Mouse (Mus musculus): ENCODE data around the gene Tut7.
"Not testable (repeated sequence)": the region's sequence is repeated elsewhere in the genome, so short reads cannot be mapped to it uniquely, and the experiment has no call there.

The Tut7 gene

DNA sequence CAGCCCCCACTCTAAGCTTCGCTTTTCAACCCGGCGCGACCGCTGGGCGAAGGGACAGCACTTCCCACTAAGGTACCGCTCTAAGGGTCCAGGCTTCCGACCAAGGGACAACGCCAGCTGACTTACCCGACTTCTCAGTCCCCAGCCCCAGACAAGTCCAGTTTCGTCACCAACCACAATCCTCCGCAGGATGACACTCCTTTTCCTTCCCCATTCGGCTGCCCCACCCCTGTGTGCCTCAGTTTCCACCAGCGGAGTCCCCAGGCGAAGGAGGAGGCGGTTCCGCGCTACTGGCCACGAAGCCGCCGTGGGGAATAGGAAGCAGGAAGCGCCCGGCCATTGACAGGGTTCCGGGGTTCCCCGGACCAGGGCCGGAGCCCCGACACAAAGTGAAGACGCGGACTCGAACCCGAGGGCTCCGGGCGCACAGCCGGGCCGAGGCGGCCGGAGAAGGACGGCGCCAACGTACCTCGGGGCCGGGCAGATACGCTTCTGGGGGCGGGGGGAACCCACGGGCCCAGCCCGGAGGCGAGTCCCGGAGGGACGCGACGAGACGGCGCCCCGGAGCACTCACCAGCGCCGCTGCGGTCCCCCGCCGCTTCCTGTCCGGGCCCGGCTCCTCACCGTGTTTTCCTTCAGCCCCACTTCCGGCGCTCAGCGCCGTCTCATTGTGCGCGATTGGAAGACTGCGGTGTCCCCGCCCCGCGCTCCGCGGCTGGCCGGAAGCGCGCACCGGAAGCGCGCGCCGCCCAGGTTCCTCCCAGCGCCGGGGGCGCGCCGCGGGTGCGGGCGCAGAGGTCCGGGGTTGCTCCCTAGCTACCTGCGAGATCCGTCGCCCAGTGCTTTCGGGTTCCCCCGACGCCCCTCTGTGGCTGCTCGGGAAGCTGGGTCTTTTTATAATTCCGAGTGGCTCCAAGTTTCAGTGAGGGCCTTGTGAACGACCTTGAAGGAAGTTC is at the start of gene Tut7:
Gene Tut7 (minus strand): TSS at position 641 of the 956 bp plus-strand sequence.
- peak; percentile 92 for DNase-seq (ENCODE audit: low read depth)

DNA sequence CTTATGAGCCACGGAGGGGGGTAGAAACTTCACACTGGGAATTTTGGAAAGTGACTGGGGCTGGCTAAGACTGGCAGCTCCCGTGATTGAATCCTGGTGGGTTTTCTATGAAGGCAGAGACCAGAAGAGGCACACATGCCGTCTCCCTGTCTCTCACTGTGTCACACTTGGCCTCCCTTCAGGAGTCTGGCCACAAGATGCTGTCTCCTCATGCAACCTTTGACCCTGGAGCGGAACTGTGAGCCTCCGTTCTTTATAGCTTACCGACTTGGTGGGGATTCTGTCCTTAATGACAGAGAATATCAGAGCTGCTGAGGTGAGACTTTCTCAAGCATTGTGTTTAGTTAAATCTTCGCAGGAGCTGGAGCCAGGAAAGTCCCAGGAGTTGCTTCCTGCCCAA is 49.5 kb upstream of the Tut7 start:
- no peak for DNase-seq (ENCODE audit: low read depth)

DNA sequence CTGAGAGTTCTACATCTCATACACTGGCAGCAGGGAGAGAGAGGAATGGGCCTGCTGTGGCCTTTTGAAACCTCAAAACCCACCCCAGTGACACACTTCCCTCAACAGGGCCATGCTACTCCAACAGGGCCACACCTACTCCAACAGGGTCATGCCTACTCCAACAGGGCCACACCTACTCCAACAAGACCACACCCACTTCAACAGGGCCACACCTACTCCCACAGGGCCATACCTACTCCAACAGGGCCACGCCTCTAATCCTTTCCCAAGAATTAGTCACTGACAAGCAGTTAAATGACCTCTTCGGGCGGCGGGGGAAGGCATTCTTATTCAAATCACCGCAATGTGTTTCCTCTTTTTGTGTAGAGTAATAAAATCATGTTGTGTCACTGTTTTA is 47.1 kb upstream of the Tut7 start:
- DNase-seq (ENCODE audit: low read depth), result no peak

DNA sequence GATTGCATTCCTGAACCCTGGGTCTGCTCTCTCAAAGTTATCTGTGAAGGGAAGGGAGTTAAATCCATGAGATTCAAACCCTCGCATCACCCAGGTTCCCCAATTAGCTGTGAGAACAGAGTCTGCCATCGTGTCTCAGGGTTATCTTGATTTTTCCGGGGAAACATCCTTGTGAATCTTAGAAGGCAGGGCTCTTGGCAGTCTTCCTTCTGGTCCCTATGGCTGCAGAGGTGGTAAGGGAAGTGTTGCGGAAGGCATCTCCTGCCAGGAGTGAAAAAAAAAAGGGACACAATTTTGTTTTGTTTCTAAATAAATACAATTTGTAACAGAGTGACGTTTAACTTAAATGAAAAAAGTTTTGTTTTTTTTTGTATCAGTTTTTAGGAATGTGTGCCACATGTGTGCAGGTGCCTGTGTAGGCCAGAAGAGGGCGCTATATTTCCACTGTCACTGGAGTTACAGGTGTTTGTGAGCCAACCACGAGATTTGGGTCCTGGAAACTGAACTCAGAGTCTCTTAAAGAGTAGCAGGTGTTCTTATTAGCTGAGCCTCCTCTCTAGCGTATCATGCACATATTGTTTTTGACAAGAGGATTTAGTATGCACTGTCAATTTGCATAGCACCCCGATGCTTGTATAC is 45.2 kb upstream of the Tut7 start:
- DNase-seq (ENCODE audit: low read depth), result no peak

DNA sequence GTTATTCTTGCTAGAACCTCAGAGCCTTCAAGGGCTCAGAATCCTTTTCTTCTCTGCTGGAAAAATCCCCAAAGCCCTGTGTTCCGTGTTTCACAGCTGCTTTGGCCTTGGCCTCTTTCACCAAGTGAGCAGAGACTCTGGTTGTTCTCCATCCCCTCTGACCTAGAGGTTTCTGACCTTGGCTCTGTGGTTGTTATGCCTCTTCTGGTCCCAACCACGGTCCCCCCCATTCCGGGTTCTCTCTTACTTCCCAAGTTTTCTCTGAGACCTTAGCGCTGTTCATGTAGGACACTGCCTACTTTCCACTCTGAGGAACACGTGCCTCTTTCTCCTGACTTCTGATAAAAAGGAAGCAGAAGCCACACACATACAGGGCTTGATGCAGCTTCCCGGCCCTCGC is 44.2 kb upstream of the Tut7 start:
- DNase-seq (ENCODE audit: low read depth), result no peak

DNA sequence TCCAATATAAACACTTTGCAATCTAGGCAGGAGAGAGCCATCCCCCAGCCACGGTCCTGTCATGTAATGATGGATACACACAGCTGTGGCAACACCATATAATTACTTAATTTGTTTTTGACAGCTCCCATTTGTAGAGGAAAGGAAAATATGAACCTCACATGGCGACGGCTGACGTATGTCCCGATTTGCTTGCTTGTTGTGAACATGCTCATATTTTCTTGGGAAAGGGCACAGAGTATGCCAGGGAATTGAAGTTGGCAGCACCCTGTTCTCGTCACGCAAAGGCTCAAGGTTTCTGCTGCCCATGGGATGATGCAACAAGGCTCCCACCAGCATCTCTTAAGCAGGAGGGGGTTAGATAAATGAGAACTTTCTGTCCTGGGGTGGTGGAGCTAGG is 36.6 kb upstream of the Tut7 start:
- no peak for DNase-seq (ENCODE audit: low read depth)

DNA sequence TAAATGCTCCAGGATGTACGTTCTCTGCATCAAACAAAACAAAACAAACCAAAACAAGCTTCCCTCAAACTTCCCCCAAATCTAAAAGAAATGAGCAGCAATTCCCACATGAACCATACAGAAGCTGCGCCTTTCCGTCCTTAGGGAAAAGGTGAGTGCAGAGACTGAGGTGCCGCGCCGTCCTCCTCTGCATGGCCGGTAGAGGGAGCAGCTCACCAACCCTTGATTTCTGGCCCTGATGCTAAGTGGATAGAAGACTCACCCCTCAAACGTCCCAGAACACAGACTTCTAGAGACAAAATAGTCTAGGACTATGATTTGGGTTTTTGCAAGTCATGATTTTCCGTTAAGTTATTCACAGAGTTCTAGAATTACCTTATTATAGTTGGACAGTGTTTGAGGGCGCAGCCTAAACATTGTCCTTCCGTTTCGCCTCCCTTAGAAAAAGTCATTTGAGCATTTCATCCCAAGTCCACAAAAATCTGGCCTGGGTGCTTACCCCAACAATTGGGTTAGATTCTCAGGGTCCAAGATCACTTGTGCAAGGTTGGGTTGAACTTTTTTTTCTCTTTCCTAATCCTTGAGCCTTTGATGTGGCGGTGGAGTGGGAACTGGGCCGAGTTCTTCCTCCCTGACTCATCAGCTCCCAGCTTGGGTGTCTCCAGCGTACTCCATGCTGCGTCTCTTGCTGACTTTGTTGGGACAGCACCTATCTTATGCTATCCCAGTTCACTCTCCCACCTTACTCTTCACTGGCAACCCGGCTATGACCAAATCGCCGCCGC is 33.5 kb upstream of the Tut7 start:
- DNase-seq (ENCODE audit: low read depth), result no peak

DNA sequence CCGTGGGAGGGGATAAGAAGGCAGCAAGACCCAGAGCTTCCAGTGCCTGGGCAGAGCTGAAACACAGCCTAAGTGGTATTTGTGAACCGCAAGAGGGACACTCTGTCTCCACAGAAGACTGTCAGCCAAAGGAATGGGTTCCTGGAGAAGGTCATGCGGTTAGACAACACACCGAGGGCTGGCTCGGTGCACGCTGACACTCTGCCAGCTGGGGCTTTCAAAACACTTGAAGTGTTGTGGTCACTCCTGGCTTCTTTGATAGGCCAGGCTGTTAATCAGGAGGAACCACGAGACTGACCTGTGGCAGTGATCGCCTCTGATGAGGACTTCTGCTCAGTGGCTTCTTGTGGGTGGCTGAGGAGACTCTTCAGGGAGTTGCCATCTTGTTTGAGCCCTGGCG is 30.5 kb upstream of the Tut7 start:
- no peak for DNase-seq (ENCODE audit: low read depth)

DNA sequence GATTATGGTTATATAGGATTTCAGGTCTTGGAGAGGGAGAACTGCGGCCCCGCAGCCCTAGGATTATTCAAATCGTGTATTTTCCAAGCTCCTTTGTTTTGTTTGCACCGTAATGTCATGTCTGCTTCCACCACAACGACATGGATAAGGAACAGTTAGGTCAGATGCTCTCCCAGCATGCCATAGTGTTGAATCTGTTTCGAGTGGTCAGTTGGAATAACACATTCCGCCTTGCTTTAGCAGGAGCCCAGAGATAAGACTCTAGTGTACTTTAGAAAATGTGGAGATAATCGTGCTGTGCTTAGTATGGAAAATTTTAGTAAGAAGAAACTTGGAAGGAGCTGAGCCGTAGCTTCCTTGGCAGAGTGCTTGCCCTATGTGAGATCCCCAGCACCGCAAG is 27.4 kb upstream of the Tut7 start:
- no peak for DNase-seq (ENCODE audit: low read depth)

DNA sequence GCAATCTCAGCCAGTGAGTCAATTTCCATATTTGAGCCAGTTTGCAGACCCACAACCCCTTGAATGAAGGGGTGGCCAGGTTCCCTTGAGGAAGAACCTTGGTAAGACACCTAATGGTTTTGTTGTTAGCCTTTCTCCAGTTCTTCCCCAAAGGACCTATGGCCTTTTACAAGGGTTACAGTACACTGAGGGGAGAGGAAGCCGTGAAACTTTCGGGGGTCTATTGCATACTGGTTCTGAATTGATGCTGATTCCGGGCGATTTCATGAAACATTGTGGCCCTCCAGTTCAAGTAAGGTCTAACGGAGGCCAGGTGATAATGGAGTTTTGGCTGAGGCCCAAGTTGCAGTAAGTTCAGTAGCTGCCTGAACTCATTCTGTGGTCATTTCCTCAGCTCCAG is 21.7 kb upstream of the Tut7 start:
- no peak for DNase-seq (ENCODE audit: low read depth)

DNA sequence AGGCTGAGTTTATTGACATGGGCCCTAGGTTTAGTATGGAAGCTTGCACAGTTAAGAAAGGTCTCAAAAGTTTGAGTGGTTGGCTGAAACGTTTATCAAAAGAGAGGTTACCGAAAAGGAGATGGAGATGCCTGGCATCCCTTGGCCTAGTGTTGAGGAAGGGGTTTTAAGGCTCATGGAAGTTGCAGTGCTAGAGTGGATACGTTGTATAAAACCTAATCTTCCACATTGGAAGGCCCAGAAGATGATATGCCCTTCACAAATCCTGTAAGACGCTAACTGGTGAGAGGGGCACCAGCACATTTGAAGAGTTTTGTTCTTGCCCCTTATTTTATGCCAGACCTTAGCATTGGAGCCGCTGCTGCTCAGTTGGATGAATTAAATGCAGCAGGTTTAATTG is 21.0 kb upstream of the Tut7 start:
- no peak for DNase-seq (ENCODE audit: low read depth)

DNA sequence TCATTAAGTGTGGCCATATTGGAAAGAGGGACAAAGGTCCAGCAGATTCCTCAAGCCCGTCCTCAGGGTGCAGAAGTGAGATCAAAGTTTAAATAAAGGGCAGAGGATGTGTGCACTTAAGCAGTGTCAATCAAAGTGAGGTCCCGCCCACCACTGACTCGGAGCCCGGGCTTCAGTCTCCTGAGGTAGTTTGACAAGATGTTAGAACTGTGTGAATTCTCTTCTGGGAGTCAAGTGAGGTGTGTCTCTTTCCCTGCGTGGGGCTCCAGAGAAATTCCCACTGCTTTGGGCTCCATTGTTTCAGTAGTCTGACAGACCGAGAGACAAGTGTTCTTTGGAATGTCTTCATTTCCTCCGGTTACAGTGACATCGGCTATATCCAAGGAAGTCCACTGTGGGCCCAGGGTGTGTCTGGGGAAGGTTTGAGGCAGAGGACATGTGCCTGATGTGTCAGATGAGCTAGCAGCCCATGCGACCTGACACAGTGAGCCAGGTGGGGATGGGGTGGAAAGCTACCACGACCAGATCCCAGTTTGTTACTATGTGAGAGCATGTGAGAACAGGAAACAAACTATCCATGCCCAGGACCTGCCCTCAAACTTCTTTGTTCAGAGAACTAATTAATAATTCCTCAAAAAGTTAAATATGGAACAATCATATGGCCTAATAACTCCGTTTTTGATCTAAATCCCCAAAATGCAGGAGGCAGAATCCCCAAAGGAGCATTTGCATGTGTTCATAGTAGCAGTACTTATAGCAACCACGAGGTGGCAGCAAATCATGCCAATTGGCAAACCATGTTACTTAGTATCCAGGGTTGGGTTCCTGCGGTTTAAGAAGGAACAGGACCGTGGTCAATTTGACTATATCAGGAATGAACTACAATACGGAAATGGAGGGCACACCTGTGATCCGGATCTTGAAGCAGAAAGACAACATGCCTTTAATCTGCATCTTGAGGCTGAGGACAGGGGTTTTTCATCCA is 19.6 kb upstream of the Tut7 start:
- DNase-seq (ENCODE audit: low read depth), result peak; percentile 82

DNA sequence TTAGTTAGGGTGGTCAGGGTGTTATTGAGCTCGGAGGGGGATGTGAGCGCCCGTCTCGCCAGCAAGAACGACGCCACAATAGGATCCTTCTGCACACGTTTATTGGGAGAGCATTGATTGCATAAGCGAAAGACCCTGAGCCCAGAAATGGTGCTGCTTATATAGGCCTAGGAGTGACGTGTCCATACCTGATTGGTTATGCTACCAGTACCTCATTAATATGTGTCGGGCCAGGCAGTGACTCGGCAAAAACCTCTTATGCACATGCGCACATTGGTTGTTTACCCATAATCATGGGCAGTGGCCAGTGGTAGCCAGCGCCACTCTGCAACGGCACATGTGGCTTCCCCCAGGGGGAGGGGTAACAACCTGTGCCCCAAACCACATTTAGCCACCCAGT is 18.8 kb upstream of the Tut7 start:
- not testable (repeated sequence) for DNase-seq (ENCODE audit: low read depth)

DNA sequence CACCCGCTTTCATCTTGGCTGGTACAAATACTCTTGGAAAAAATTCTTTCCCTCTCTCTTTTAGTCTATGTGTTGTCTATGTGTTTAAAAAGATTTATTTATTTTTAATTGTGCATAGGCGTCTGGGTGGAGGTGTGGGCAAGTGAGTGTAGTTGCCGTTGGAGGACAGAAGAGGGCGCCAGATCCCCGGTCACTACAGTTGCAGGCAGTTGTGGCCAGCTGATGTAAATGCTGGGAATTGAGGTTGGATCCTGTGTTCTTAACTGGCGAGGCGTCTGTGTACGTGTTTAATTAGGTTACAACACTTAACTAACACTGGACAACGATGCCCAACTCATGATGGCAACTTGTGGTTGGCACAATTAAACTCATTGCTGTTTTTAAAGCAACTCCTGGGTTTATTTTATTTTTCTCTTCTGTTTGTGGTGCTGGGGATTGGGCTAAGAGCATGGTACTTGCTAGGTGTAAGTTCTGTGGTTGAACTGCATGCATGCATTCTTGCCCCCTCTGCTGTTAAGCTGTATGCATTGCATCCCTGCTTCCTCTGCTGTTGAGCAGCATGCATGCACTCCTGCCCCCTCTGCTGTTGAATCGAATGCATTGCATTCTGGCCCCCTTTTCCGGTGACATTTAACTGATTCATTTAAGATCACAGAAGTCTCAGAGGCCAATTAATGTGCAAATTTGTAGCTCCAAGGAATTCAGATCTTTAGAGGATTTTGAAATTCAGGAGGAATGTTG is 17.7 kb upstream of the Tut7 start:
- peak; percentile 85 for DNase-seq (ENCODE audit: low read depth)

DNA sequence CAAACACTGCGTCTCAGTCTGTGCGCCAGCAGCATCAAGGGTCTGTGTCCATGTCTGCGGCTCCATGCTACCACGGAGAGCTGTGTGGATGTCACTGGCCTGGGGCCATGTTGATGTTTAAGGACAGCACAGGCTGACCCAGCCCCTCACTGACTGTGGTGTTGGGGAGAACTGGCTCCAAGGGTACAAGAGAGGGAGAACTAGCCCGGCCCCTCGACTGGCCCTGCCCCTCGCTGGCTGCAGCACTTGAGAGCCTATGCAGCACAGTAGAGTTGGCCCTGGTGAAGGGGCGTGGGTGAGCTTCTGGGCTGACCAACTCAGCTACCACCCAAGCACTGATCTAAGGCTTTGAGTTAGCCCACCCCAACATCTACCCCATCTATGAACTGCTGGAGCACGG is 16.4 kb upstream of the Tut7 start:
- no peak for DNase-seq (ENCODE audit: low read depth)

DNA sequence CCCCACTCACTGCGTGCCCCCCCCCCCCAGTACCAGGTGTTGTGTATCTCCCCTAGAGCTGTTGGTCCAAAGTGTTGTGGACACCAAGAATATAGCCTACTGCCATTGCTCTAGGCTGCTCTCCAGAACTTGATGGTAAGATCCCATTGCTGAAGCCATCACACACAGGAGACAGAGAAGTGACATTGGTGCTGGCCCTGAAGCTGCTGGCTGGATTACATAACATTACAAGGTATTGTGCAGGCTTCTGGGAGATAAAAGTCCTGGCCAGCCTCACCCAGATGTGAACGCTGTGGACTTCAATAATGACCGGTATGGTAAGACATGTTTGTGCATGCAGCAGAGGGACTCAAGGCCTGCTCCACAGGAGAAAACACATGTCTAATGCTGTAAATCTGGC is 15.5 kb upstream of the Tut7 start:
- DNase-seq (ENCODE audit: low read depth), result no peak

DNA sequence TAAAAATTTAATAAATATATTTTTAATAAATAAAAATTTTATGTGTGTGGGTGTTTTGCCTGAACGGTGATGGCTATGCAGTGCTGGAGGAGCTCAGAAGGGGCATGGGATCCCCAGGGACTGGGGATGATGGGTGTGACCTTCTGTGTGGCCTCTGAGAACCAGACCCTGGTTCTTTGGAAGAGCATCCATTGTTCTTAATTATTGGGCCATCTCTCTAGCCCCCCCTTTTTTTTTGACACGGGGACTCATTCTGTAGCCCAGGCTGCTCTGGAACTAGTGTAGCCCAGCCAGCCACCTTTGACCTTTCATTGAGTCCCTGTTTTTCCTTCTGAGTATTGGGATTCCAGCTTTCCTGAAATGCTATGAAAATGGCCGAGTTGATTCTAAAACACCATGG is 13.9 kb upstream of the Tut7 start:
- no peak for DNase-seq (ENCODE audit: low read depth)

DNA sequence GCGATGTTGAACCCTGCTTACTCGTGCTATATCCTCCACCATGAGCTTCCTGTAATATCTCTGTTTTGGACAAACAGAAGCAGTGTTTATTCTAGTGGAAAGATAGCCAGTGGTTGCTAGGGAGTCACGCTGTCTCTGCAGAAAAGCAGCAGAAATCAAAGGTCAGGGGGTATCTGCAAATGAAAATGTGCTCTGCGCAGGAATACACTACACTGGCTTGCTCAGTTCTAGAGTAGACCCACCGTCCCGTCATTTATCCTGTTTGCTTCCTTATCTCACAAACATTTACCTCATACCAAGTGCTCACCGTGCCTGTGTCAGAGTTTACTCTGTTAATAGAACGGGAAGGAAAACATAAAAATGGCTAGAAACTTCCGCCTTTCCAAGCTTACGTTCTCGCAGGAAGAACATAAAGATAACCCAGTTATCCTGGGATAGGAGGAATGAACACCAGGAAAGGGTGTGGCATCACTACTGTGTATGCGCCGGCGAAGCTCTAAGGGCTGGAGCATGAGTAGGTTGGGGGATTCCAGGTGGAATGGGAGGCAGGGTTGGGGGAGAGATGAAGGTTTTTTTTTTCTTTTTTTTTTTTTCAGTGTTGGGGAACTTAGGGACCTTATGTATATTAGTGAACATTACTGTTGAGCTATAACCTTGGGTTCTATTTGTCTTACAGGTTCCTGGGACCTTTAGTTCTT is 13.3 kb upstream of the Tut7 start:
- DNase-seq (ENCODE audit: low read depth), result no peak

DNA sequence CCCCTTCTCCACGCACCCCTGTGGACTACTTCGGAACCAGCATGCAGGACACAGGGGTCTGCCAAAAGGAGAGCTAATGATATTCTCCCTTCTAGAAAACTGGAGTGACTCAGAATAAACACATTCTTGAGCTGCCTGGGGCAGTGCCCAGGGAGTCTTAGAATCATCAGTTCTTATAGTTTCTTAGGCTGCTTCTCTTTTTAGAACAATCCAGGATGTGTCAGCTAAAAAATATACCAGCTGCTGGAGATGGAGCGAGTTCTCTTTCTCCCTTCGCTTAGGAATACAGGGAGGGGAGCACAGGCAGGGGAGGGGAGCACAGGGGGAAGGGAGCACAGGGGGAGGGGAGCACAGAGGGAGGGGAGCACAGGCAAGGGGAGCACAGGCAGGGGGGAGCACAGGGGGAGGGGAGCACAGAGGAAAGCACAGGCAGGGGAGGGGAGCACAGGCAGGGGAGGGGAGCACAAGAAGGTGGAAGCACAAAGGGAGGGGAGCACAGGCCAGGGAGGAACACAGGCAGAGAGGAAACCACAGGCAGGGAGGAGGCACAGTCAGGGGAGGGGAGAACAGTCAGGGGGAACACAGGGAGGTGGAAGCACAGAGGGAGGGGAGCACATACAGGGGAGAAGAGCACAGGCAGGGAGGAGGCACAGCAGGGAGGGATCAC is 12.0 kb upstream of the Tut7 start:
- DNase-seq (ENCODE audit: low read depth), result no peak

DNA sequence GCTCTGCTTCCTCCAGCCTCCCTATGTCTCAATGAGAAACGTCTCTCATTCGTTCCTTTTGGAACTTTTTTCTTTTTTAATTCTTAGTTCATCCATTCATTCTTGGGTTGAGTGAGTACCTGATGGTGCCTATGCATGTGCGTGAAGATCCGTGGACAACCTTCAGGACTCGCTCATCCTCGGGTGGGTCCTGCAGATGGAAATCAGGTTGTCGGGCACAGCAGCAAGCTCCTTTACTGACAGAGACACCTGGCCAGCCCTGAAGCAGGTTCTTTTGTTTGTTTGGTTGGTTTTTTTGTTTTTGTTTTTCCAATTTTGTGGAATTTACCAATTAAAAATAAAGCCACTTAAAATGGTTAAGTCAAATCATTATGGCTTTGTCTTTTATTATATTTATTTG is 9.9 kb upstream of the Tut7 start:
- no peak for DNase-seq (ENCODE audit: low read depth)

Measured in c-Kit-positive CD71-negative TER-119-negative erythroid progenitor cells, embryonic 14.5 days (primary cell).